Mouse (Mus musculus) thymus, adult 2 months (tissue): ENCODE measurements at regions not wholly inside any gene's neighbourhood (a gene's known extent, or its start where the extent isn't known, plus 50 kb on each side); places are given as distances from the start of the nearest gene placed in this dataset.
"Not testable (repeated sequence)": the region's sequence is repeated elsewhere in the genome, so short reads cannot be mapped to it uniquely, and the experiment has no call there.

Experiments
- CTCF ChIP-seq: fragments of 200-500 bp; IDR thresholded peaks from 2 replicates; pipeline ENCODE4 v1.5.1; 2012; ENCODE audit warnings: mild to moderate bottlenecking, control low read depth, low read length, moderate library complexity, borderline replicate concordance; ENCODE audit not compliant: control insufficient read depth, poor library complexity, insufficient read depth; ENCODE audit errors: extremely low read depth
- POLR2A ChIP-seq: fragments of 200-500 bp; IDR thresholded peaks from 2 replicates; pipeline ENCODE4 v1.6.1; 2012; ENCODE audit warnings: mild to moderate bottlenecking, low read length, control low read depth, moderate library complexity; ENCODE audit not compliant: control insufficient read depth, poor library complexity, insufficient read depth; ENCODE audit errors: extremely low read depth

DNA sequence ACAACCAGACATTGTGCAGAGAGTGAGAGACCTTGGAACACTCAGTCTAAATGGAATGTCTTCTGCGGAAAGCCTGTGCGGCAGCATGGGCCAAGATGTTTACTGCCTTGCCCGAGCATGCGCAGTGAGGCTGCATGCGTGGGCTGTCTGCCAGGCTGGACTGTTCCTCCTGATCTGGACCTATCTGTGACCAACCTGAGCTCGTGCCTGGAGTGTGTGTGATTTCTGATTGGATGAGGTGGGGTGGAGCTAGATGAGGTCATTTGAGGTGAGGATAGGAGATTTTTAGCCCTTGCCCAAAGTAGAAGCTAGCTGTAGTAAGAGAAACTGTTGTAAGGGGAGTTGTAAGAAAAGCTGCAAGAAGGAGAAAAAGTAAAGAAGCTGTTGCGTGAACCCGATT is 121.2 kb downstream of the Rps12 start:
- not testable (repeated sequence) for TF ChIP-seq POLR2A, CTCF
